Mouse (Mus musculus) macrophage (primary cell): ENCODE measurements around the gene Rab22a. TPM values are rescaled to one million over a fixed set of nuclear protein-coding genes. Genes with fewer than 3 reads are reported as not detected.
"Not testable (repeated sequence)": the region's sequence is repeated elsewhere in the genome, so short reads cannot be mapped to it uniquely, and the experiment has no call there.

ENCODE experiments used
- H3K27ac ChIP-seq: fragments of 350-480 bp; formaldehyde crosslinking; 2 replicates; pipeline ENCODE4 v1.9.0; 2021
- H3K36me3 ChIP-seq: fragments of 350-480 bp; formaldehyde crosslinking; 2 replicates; pipeline ENCODE4 v1.9.0; 2021; ENCODE audit errors: inconsistent target
- H3K4me3 ChIP-seq: fragments of 350-480 bp; formaldehyde crosslinking; 2 replicates; pipeline ENCODE4 v1.9.0; 2021; ENCODE audit errors: inconsistent target
- H3K79me2 ChIP-seq: fragments of 350-480 bp; formaldehyde crosslinking; 2 replicates; pipeline ENCODE4 v1.9.0; 2021; ENCODE audit errors: inconsistent target
- WGBS: methylation state at CpG from one replicate; pipeline ENCODE4 v1.1.7; 2026; ENCODE audit warnings: inconsistent platforms; ENCODE audit not compliant: missing documents; 5-methylcytosine and 5-hydroxymethylcytosine counted together
- polyA plus RNA-seq: library from polyadenylated mRNA; stranded (reverse); fragments of 250-400 nt; gene quantifications from 3 replicates; pipeline ENCODE4 v1.2.4, GENCODE M21; 2018; ENCODE audit warnings: inconsistent platforms

Rab22a gene
- polyA plus RNA-seq, 1 experiment from 2014 or later = 22.0 TPM

GRCm38 (mm10) chr2:173689835-173690234 lies 30.3 kb downstream of the Rab22a start:
- peaks cover 87% of the 10 kb centered on the region for H3K79me2 ChIP-seq
- H3K4me3 ChIP-seq = no peak overlapping the region
- no peak overlapping the region for H3K27ac ChIP-seq
- peaks cover 47% of the 10 kb centered on the region for H3K36me3 ChIP-seq

- H3K27ac ChIP-seq = no peak overlapping the region
- peaks cover 62% of the 10 kb centered on the region for H3K36me3 ChIP-seq
- WGBS = 92% methylated on average over 6 of the region's 6 CpGs
- no peak overlapping the region for H3K4me3 ChIP-seq
- H3K79me2 ChIP-seq = peaks cover 77% of the 10 kb centered on the region
Observed at GRCm38 (mm10) chr2:173691748-173692147, 32.2 kb downstream of the Rab22a start.

GRCm38 (mm10) chr2:173692693-173693092 lies 33.1 kb downstream of the Rab22a start:
- 80% methylated on average over 2 of the region's 2 CpGs for WGBS
- H3K27ac ChIP-seq = no peak overlapping the region
- no peak overlapping the region for H3K4me3 ChIP-seq
- H3K79me2 ChIP-seq = peaks cover 67% of the 10 kb centered on the region
- peaks cover 70% of the 10 kb centered on the region for H3K36me3 ChIP-seq

- WGBS = 86% methylated on average over 3 of the region's 3 CpGs
- Histone ChIP-seq H3K4me3 (no peak overlapping the region), H3K79me2 (peaks cover 6% of the 10 kb centered on the region), H3K27ac (no peak overlapping the region), H3K36me3 (peaks cover 84% of the 10 kb centered on the region)
Observed at GRCm38 (mm10) chr2:173698850-173699249, 39.3 kb downstream of the Rab22a start.

DNA sequence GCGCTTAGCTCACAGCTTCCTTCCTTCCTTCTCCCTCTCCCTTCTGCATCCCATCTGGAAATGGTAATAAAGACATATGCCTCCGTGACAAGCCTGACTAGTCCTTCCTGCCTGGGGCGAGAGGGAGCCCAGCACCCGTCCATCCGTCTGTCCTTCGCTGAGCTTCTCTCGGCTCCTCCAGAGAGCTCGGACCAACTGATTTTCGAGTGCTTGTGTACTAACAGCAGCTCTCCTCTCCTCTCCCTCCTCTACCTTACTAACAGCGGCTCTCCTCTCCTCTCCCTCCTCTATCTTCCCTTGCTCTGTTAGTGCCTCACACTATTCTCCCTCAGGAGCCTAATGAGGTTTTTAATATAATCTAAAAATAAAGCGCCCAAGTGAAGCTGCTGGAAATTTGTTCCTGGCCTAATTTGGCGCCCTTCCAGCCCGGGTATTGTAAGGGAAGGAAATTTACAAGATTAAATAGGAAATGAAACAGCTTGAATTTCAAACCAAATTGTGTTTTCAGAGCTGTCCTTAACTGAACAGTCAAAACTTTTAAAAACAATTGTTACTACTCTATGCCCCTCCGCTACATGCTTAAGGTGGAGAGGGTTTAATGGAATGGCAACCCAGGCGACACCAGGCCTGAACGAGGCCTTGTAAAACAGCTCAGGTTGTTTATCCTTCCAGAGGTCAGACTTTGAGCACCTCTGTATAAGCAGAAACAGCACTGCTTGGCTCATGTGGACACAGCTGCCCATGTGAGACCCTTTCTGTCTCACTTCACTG lies 42.7 kb downstream of the Rab22a start:
- no peaks in the 10 kb centered on the region for H3K79me2 ChIP-seq
- 57% methylated on average over 16 of the region's 16 CpGs for WGBS
- no peak overlapping the region for H3K4me3 ChIP-seq
- H3K36me3 ChIP-seq = peaks cover 77% of the 10 kb centered on the region
- 0 out of 2 replicates have a peak overlapping the region, but pooled peaks have one; percentile 1 for H3K27ac ChIP-seq

- Histone ChIP-seq H3K27ac (0 out of 2 replicates have a peak overlapping the region, but pooled peaks have one; percentile 1), H3K4me3 (no peak overlapping the region), H3K79me2 (no peaks in the 10 kb centered on the region), H3K36me3 (peaks cover 72% of the 10 kb centered on the region)
- WGBS = 84% methylated on average over 12 of the region's 12 CpGs
Observed at GRCm38 (mm10) chr2:173702867-173703237, 43.3 kb downstream of the Rab22a start.

DNA sequence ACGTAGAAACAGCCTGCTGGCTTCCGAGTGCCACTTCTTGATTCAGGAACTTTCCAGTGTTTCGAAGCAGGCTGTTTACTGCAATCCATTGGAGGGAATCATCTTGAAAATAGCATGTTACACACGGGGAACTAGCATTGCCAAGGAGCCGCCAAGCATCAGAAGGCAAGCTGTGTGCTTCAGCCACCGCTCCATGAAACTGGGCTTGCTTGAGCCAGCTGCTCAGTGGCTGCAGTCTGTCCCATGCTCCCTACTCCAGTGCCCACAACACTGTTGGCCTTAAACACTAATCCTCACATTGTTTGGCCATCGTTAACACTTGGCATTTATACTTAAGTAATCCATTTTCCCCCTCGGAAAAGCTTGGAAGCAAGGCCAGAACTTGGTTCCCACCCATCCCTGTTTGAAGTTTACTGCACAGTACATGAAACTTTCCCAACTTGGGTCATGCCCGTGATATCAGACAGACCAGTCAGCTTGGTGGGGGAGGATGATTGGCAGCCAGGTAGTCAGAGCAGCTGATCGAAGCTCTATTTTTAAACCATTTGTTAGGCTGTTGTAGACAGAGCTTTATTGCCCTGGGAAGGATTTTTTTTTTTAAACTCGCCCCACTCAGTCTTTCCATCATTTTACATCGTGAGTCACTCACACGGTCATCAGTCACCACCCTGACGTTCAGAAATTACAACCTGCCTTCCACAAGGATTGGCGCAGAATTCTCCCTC lies 46.4 kb downstream of the Rab22a start:
- Histone ChIP-seq H3K36me3 (peaks cover 49% of the 10 kb centered on the region), H3K27ac (no peak overlapping the region), H3K79me2 (no peaks in the 10 kb centered on the region), H3K4me3 (no peak overlapping the region)
- 96% methylated on average over 15 of the region's 15 CpGs for WGBS

DNA sequence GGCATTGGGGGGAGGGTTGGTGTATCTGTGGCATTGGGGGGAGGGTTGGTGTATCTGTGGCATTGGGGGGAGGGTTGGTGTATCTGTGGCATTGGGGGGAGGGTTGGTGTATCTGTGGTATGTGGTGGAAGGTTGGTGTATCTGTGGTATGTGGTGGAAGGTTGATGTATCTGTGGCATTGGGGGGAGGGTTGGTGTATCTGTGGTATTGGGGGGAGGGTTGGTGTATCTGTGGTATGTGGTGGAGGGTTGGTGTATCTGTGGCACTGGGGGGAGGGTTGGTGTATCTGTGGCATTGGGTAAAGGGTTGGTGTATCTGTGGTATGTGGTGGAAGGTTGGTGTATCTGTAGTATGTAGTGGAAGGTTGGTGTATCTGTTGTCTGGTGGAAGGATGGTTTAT lies 48.1 kb downstream of the Rab22a start:
- not testable (repeated sequence) for H3K27ac ChIP-seq, H3K79me2 ChIP-seq, H3K4me3 ChIP-seq
- peaks cover 35% of the 10 kb centered on the region; the same call in 1 of the 2 replicates for H3K36me3 ChIP-seq

GRCm38 (mm10) chr2:173710193-173710592 lies 50.6 kb downstream of the Rab22a start:
- 88% methylated on average over 6 of the region's 6 CpGs for WGBS
- Histone ChIP-seq H3K79me2 (no peaks in the 10 kb centered on the region), H3K36me3 (peaks cover 13% of the 10 kb centered on the region; the same call in 1 of the 2 replicates), H3K4me3 (no peak overlapping the region), H3K27ac (no peak overlapping the region)

- Histone ChIP-seq H3K36me3 (no peaks in the 10 kb centered on the region; the same call in 1 of the 2 replicates), H3K79me2 (no peaks in the 10 kb centered on the region), H3K27ac (no peak overlapping the region), H3K4me3 (no peak overlapping the region)
- WGBS = 85% methylated on average over 7 of the region's 10 CpGs
Observed at GRCm38 (mm10) chr2:173712656-173713055, 53.1 kb downstream of the Rab22a start.

DNA sequence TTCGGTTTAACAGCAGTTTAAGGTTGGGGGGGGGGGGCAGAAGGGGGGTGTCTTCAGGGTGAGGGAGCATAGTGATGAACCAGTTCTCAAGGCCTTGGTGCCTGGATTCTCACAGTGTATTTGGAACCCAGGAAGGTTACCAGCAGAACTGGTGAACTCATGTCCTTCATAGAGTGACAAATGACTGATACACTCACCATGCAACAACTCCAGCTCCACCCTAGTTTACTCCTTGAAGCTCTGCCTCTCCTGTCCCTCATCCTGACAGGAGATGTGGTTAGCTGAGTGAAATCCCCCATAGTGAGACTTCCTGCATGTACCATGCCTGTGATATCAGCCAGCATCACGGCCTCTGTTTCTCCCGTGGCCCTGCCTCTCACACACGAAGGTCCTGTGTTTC lies 53.7 kb downstream of the Rab22a start:
- Histone ChIP-seq H3K79me2 (no peaks in the 10 kb centered on the region), H3K4me3 (no peak overlapping the region), H3K27ac (no peak overlapping the region), H3K36me3 (no peaks in the 10 kb centered on the region; the same call in 1 of the 2 replicates)
- 95% methylated on average over 4 of the region's 4 CpGs for WGBS

DNA sequence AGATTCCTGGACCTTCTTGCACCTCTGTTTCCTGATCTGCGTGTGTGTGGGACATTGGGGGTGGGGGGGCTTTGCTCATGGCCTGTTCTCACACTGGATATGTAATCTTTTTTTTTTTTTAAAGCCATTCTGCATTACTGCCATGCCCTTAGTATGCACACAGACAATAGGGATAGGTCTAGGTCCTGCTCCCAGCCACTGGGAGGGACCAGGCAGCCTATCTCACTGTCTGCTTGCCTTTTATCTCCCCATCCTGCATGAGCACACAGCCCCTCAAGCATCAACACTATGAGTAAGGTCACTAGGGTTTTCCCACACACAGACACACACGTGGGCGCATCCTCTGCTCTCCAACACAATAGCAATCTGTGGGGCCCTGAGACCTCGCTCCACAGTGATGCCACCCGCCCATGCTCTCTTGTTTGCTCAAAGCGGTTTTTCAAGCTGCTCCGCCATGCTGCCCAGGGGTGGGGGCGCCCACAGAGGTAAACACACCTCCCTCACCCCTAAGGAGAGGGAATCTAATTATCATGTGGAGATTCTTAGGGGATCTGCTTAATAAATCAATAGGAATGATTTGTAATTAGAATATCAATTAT lies 55.2 kb downstream of the Rab22a start:
- 90% methylated on average over 8 of the region's 8 CpGs for WGBS
- H3K4me3 ChIP-seq = no peak overlapping the region
- no peak overlapping the region for H3K27ac ChIP-seq
- H3K79me2 ChIP-seq = no peaks in the 10 kb centered on the region
- no peaks in the 10 kb centered on the region for H3K36me3 ChIP-seq

DNA sequence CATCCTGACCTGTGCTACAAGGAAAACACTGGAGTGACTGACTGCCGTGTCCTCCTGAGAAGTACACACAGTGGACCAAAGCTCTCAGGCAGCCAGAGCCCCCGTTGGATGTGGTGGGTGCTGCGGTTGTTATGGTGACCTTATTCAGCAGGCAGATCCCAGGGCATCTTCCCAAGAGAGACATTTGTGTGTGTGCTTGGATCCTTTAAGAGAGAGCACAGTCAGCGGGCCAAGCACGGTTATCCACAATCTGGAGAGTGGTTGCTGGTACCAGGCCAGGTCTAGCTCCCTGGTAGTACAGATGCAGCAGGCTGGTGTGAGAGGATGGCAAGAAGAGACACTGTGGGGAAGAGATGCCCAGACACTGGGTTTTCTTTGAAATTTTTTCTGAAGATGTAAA lies 57.4 kb downstream of the Rab22a start:
- no peak overlapping the region for H3K27ac ChIP-seq
- 88% methylated on average over 4 of the region's 5 CpGs for WGBS
- H3K36me3 ChIP-seq = no peaks in the 10 kb centered on the region

GRCm38 (mm10) chr2:173719115-173719514 lies 59.6 kb downstream of the Rab22a start, which contains the start of gene 1700010B08Rik:
Gene 1700010B08Rik, plus strand, starts transcription at chr2:173719415.
- H3K36me3 ChIP-seq, H3K79me2 ChIP-seq, H3K27ac ChIP-seq, H3K4me3 ChIP-seq: not testable (repeated sequence)
- 92% methylated on average over 2 of the region's 7 CpGs for WGBS

More for the DNA sequence above, 57.4 kb downstream of the Rab22a start:
- H3K4me3 ChIP-seq = no peak overlapping the region
- H3K79me2 ChIP-seq = no peaks in the 10 kb centered on the region
